30 mouse cellular contexts compared by ENCODE assay signal in the genomic region with DNA sequence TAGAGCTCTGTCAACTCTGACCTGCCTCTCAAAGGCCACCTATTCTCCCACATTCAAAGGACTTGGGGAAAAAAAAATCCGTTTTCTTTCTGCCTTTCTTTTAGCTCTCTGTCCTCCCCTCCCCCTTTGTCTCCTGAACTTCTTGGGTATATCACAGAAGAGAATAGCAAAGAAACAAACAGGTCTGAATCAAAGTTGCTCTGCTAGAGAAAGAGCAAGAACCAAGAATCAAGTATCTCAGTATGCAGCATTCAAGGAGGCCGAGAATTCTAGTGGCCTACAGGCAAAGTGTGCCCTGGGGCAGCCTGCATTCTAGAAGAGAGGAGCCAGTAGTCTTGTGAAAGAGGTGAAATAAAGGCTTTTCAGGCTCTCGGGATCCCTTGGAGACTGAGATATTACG. TPM values are rescaled to one million over a fixed set of nuclear protein-coding genes. Genes with fewer than 3 reads are reported as not detected.
DNase-seq lines count a peak whose midpoint lies in the region; ATAC-seq and TF ChIP-seq lines count a peak whose summit lies in the region.
"Had no signal": no experiment of that assay in that cellular context is flagged by ENCODE, and none has a peak within 500 bp of the region (broad histone marks: within the 10 kb centered on the region; RNA-seq: fewer than 3 reads in every experiment).

No protein-coding gene starts in this region.

- H3K4me1 ChIP-seq in midbrain, embryonic 10.5 days: peaks cover 60% of the 10 kb centered on the region
- H3K4me1 ChIP-seq in midbrain, embryonic 15.5 days: peaks cover 17% of the 10 kb centered on the region
- no peaks in the 10 kb centered on the region for H3K4me1 ChIP-seq in cerebellum, adult 2 months (ENCODE audit: control insufficient read depth, insufficient read depth, low read length)

- WGBS in midbrain, embryonic 10.5 days: 13% methylated on average over 4 of the region's 4 CpGs
- WGBS in midbrain, embryonic 15.5 days: 10% methylated on average over 4 of the region's 4 CpGs
- WGBS in cerebellum, adult 2 months: 77% methylated on average over 4 of the region's 4 CpGs

- peak; percentile 38 for DNase-seq in embryo, embryonic 10 days (ENCODE audit: low spot score)
- DNase-seq in embryo, embryonic 11 days: no peak
- peak; percentile 49 for DNase-seq in midbrain, embryonic 10.5 days (ENCODE audit: low spot score)
- DNase-seq in embryo, embryonic 9.5 days (ENCODE audit: extremely low spot score): peak; percentile 52
- peak; percentile 1 for DNase-seq in yolk sac, embryonic 10.5 days (ENCODE audit: low spot score)
- DNase-seq in cerebellum, adult 2 months: no peak
- DNase-seq: cerebellum, adult 9-10 months; heart, postnatal 4 days; kidney, adult 18-20 months; liver; lung, postnatal 4 days; right cerebral cortex, postnatal 14 days; thymus, adult 2 months; thymus, postnatal 4 days had no signal

- peak overlapping the region; percentile 98 for H3K27ac ChIP-seq in midbrain, embryonic 10.5 days (replicated peaks)
- H3K27ac ChIP-seq in midbrain, embryonic 15.5 days: no peak overlapping the region
- no peak overlapping the region for H3K27ac ChIP-seq in cerebellum, adult 2 months (ENCODE audit: insufficient read depth, low read length)
- H3K27ac ChIP-seq: embryonic facial prominence, embryonic 13.5 days; forebrain, embryonic 13.5 days; heart, embryonic 10.5 days; limb, embryonic 10.5 days; liver, embryonic 15.5 days; lung, embryonic 15.5 days; stomach, postnatal 0 days had no signal

- 0 out of 2 replicates have a peak, but pooled peaks cover 3% of the 10 kb centered on the region for H3K36me3 ChIP-seq in midbrain, embryonic 10.5 days
- no peaks in the 10 kb centered on the region for H3K36me3 ChIP-seq in midbrain, embryonic 15.5 days (replicated peaks)
- H3K36me3 ChIP-seq: embryonic facial prominence, embryonic 13.5 days; heart, embryonic 10.5 days; limb, embryonic 10.5 days; liver, embryonic 15.5 days; lung, embryonic 15.5 days had no signal

- H3K4me2 ChIP-seq in midbrain, embryonic 15.5 days: no peak overlapping the region
- H3K4me2 ChIP-seq: embryonic facial prominence, embryonic 13.5 days; forebrain, embryonic 13.5 days; liver, embryonic 15.5 days; lung, embryonic 15.5 days had no signal

- H3K9ac ChIP-seq in midbrain, embryonic 15.5 days: no peak overlapping the region
- H3K9ac ChIP-seq: embryonic facial prominence, embryonic 13.5 days; forebrain, embryonic 13.5 days; liver, embryonic 15.5 days; lung, embryonic 15.5 days had no signal

- ATAC-seq in midbrain, embryonic 15.5 days (replicated peaks): no peak
- ATAC-seq: CD4-positive, CD25-positive, alpha-beta regulatory T cell, adult 4 months; forebrain, embryonic 13.5 days; inflammation-experienced regulatory T-cells, adult 6 months had no signal

- no peaks in the 10 kb centered on the region for H3K9me3 ChIP-seq in midbrain, embryonic 10.5 days (replicated peaks)
- H3K9me3 ChIP-seq in midbrain, embryonic 15.5 days: no peaks in the 10 kb centered on the region
- H3K9me3 ChIP-seq: embryonic facial prominence, embryonic 13.5 days; forebrain, embryonic 13.5 days; heart, embryonic 10.5 days; limb, embryonic 10.5 days; liver, embryonic 15.5 days; lung, embryonic 15.5 days had no signal

- no peak for TF ChIP-seq CTCF in cerebellum, adult 2 months (IDR thresholded peaks at IDR 0.05; ENCODE audit: borderline replicate concordance, insufficient read depth, low read depth, low read length)

- H3K27me3 ChIP-seq in midbrain, embryonic 10.5 days (ENCODE audit: low read depth, poor library complexity, severe bottlenecking): no peaks in the 10 kb centered on the region
- H3K27me3 ChIP-seq in midbrain, embryonic 15.5 days (replicated peaks): no peaks in the 10 kb centered on the region
- no peaks in the 10 kb centered on the region for H3K27me3 ChIP-seq in cerebellum, adult 2 months (ENCODE audit: control insufficient read depth, insufficient read depth, low read length)
- H3K27me3 ChIP-seq: forebrain, embryonic 13.5 days had no signal

- peak overlapping the region; percentile 20; the same call in 1 of the 2 replicates for H3K4me3 ChIP-seq in midbrain, embryonic 10.5 days
- no peak overlapping the region for H3K4me3 ChIP-seq in midbrain, embryonic 15.5 days
- H3K4me3 ChIP-seq in cerebellum, adult 2 months (replicated peaks; ENCODE audit: insufficient read depth, low read depth, low read length): no peak overlapping the region
- H3K4me3 ChIP-seq: embryonic facial prominence, embryonic 13.5 days; erythroblast, embryonic 14.5 days; forebrain, embryonic 13.5 days; heart, embryonic 10.5 days; limb, embryonic 10.5 days; liver, embryonic 15.5 days; lung, embryonic 15.5 days had no signal

- TF ChIP-seq POLR2A in cerebellum, adult 2 months (IDR thresholded peaks at IDR 0.05; ENCODE audit: borderline replicate concordance, insufficient read depth, low read length): no peak

RNA-seq across cellular contexts. Expression of a gene that starts 1.6 kb away (rescaled TPM):
- 5.6 and 7.3 TPM in 2 replicates for polyA plus RNA-seq in midbrain, embryonic 10.5 days (2016; fragmentation: Nextera tagmentation; extraction: Ambion mirVana)
- polyA plus RNA-seq in midbrain, embryonic 15.5 days (2015; fragmentation: Nextera tagmentation; extraction: Ambion mirVana): 8.5 and 9.0 TPM in 2 replicates
- 24.3 and 25.5 TPM in 2 replicates for polyA plus RNA-seq in cerebellum, adult 2 months (2012; rRNA removed)
- polyA plus RNA-seq: CD4-positive, CD25-positive, alpha-beta regulatory T cell, adult 4 months; inflammation-experienced regulatory T-cells, adult 6 months; liver, embryonic 15.5 days had no signal

RNA-seq across cellular contexts. Expression of a gene that starts 58.2 kb away (rescaled TPM):
- polyA plus RNA-seq in midbrain, embryonic 10.5 days (2016; fragmentation: Nextera tagmentation; extraction: Ambion mirVana): not detected in 2 replicates
- not detected in 2 replicates for polyA plus RNA-seq in midbrain, embryonic 15.5 days (2015; fragmentation: Nextera tagmentation; extraction: Ambion mirVana)
- polyA plus RNA-seq in cerebellum, adult 2 months (2012; rRNA removed): not detected in 2 replicates
- polyA plus RNA-seq: embryonic facial prominence, embryonic 13.5 days; erythroblast, embryonic 14.5 days; forebrain, embryonic 13.5 days; frontal cortex, adult 2 months; gonadal fat pad, adult 2 months; heart, embryonic 10.5 days; heart, embryonic 16.5 days; inflammation-experienced regulatory T-cells, adult 6 months; kidney, embryonic 16.5 days; large intestine, adult 2 months; limb, embryonic 10.5 days; liver, embryonic 15.5 days; lung, embryonic 15.5 days; stomach, postnatal 0 days; thymus, adult 2 months had no signal

Comparison
In these comparisons a context has a peak if more than half of its experiments do, and no peak if none do; other contexts are left out.
1. DNase-seq: peak in embryo, embryonic 10 days (single experiment), midbrain, embryonic 10.5 days (single experiment), embryo, embryonic 9.5 days (single experiment) and yolk sac, embryonic 10.5 days (single experiment); none in embryo, embryonic 11 days (single experiment) and cerebellum, adult 2 months (0 of 2).